Mouse (Mus musculus) kidney, postnatal 0 days (tissue): ENCODE measurements at regions not wholly inside any gene's neighbourhood (a gene's known extent, or its start where the extent isn't known, plus 50 kb on each side); places are given as distances from the start of the nearest gene placed in this dataset.

Source experiments
- ATAC-seq: fragments of 200-750 bp; cut with Nextera tagmentation; replicated peaks from 2 replicates; pipeline ENCODE4 v1.8.0; 2017; ENCODE audit warnings: low read depth, moderate number of reproducible peaks, moderate TSS enrichment, moderate library complexity; ENCODE audit not compliant: low FRiP score
- DNase-seq: peaks from one replicate; pipeline ENCODE4 v3.0.0-alpha.2; 2016; ENCODE audit warnings: low spot score
- H3K27ac ChIP-seq: fragments of 300-500 bp; sonication (generic); 2 replicates; pipeline ENCODE4 v1.5.1; 2014; ENCODE audit warnings: mild to moderate bottlenecking
- H3K27me3 ChIP-seq: fragments of 300-500 bp; sonication (generic); 2 replicates; pipeline ENCODE4 v1.6.1; 2014; ENCODE audit warnings: low read length, mixed read lengths; ENCODE audit not compliant: insufficient read depth
- H3K36me3 ChIP-seq: fragments of 300-500 bp; sonication (generic); 2 replicates; pipeline ENCODE4 v1.6.1; 2014; ENCODE audit warnings: low read length, mixed read lengths; ENCODE audit not compliant: insufficient read depth
- H3K4me1 ChIP-seq: fragments of 300-500 bp; sonication (generic); replicated peaks from 2 replicates; pipeline ENCODE4 v1.6.1; 2014; ENCODE audit warnings: antibody characterized with exemption, low read length, mixed read lengths; ENCODE audit not compliant: insufficient read depth
- H3K4me2 ChIP-seq: fragments of 300-500 bp; sonication (generic); 2 replicates; pipeline ENCODE4 v1.6.1; 2014; ENCODE audit warnings: mild to moderate bottlenecking, low read length, moderate library complexity, mixed read lengths
- H3K4me3 ChIP-seq: fragments of 300-500 bp; sonication (generic); replicated peaks from 2 replicates; pipeline ENCODE4 v1.5.1; 2014; ENCODE audit warnings: low read depth, low read length
- H3K9ac ChIP-seq: fragments of 300-500 bp; sonication (generic); 2 replicates; pipeline ENCODE4 v1.6.1; 2014; ENCODE audit warnings: low read depth, low read length
- H3K9me3 ChIP-seq: fragments of 300-500 bp; sonication (generic); replicated peaks from 2 replicates; pipeline ENCODE4 v1.6.1; 2016; ENCODE audit warnings: low read length, inconsistent platforms, mixed read lengths
- CTCF ChIP-seq: IDR thresholded peaks from 2 replicates; pipeline ENCODE4 v1.5.1; 2016; ENCODE audit warnings: antibody characterized with exemption, low read depth, mild to moderate bottlenecking, moderate library complexity
- WGBS: fragments of 180-500 bp; shearing (Covaris S2); extraction: QIAGEN DNeasy Blood & Tissue Kit; methylation state at CpG from one replicate; pipeline ENCODE4 v1.1.7; 2014; 5-methylcytosine and 5-hydroxymethylcytosine counted together

DNA sequence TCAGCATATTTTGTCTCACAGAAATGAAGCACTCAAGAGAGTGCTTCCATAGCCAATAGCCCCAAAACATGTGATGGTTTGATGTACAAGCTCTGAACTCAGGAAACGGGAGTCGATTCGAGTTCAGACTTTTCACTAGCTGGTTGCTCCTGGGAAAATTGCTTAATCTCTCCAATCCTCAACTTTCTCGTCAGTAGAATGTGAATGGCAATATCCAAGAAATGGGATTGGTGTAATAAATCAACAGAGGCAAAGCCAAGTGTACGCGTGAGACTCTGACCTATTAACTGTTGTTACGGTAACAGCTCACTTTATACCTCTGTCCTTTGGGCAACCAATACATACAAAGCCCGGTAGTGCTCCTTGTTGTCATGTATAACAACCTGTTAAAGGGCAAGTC is 94.6 kb downstream of the Cog6 start:
- DNase-seq (no peak), ATAC-seq (no peak)
- Histone ChIP-seq H3K27me3 (no peaks in the 10 kb centered on the region), H3K36me3 (no peaks in the 10 kb centered on the region), H3K27ac (no peak overlapping the region), H3K9me3 (0 out of 2 replicates have a peak, but pooled peaks cover 4% of the 10 kb centered on the region), H3K4me3 (no peak overlapping the region), H3K9ac (no peak overlapping the region), H3K4me2 (no peak overlapping the region), H3K4me1 (no peaks in the 10 kb centered on the region)
- WGBS, result 55% methylated on average over 8 of the region's 8 CpGs
- TF ChIP-seq CTCF, result no peak

DNA sequence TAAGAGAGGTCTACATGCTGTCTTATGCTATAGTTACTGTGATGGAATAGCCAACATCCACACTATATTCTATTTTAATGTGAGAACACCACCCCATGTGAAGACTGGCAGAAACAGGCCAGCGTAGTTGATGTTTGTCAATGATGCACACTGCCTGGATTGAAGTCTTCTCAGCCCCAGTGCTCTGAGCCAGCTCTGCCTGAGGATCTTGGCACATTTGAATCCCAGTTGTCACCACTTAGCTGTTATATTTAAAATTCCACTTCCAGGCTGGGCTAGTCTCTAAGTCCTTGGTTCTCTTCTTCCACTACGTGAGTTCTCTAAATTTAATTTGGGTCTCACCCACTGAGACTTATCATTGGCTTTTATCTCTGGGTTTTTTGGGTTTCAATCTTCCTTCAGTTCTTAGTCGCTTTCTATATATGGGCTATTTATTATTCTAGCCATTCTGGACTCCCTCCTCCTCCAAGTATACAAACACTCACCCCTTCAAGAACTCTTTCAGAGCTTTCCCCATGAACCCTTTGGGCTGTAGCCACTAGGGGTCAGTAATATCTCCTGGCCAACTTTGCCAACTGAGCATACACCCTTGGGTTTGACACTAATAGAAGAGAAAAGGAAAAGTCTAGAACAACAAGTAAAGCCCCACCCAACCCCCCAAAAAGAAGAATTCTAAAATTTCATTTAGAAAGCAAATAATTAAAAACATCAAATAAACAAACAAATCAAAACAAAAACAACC is 110.0 kb downstream of the Cog6 start:
- Histone ChIP-seq H3K4me1 (no peaks in the 10 kb centered on the region), H3K9me3 (no peaks in the 10 kb centered on the region), H3K4me3 (no peak overlapping the region), H3K36me3 (no peaks in the 10 kb centered on the region), H3K4me2 (no peak overlapping the region), H3K27ac (no peak overlapping the region), H3K27me3 (no peaks in the 10 kb centered on the region), H3K9ac (no peak overlapping the region)
- peak; percentile 56 for TF ChIP-seq CTCF
- ATAC-seq, result no peak
- DNase-seq, result no peak
- WGBS, result 89% methylated on average over 3 of the region's 3 CpGs

DNA sequence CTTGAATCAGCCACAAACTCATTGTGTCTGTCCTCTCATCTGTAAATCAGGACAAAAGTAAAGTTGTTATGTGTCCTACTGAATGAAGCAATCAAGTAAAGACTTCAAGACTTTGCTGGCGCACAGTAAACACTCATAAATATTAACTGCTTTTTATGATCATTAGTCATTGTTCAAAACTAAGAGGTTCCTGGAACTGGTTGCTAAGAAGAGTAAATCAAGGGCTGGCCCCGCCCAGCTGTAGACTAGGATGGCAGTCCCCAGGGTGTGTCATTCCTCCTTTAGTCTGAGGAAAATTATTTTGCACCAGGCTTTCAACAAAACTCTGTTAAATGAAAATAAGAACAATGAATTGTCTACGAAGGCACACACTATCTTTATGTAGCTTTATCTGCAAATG is 113.0 kb downstream of the Cog6 start:
- 82% methylated on average over 3 of the region's 3 CpGs for WGBS
- Histone ChIP-seq H3K4me2 (no peak overlapping the region), H3K27me3 (no peaks in the 10 kb centered on the region), H3K9ac (no peak overlapping the region), H3K4me1 (no peaks in the 10 kb centered on the region), H3K36me3 (no peaks in the 10 kb centered on the region), H3K4me3 (no peak overlapping the region), H3K27ac (no peak overlapping the region), H3K9me3 (no peaks in the 10 kb centered on the region)
- ATAC-seq (no peak), DNase-seq (peak; percentile 58)
- TF ChIP-seq CTCF, result no peak

DNA sequence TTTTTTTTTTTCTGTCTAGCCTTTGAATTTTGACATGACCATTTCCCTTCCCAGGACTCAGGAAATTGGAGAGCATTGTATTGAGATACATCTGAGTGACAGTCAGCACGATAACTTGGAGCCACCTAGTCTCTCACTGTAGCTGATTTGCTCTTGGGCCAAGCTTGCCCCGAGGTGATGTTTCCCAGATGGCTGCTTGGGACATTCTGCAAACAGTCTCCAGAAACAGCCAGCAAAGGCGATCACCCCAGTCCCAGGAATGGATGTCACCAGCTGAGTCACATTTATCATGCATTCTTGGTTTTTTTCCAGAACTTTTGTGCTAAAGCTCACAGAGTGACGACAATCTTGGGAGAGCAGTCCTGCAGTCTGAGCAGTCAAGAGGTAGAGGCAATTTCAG is 119.4 kb downstream of the Cog6 start:
- WGBS, result 45% methylated on average over 4 of the region's 4 CpGs
- TF ChIP-seq CTCF, result no peak
- Histone ChIP-seq H3K36me3 (no peaks in the 10 kb centered on the region), H3K4me2 (no peak overlapping the region), H3K4me3 (no peak overlapping the region), H3K27me3 (no peaks in the 10 kb centered on the region), H3K9me3 (no peaks in the 10 kb centered on the region), H3K4me1 (no peaks in the 10 kb centered on the region), H3K9ac (no peak overlapping the region), H3K27ac (no peak overlapping the region)
- DNase-seq, result peak; percentile 87
- ATAC-seq, result no peak

DNA sequence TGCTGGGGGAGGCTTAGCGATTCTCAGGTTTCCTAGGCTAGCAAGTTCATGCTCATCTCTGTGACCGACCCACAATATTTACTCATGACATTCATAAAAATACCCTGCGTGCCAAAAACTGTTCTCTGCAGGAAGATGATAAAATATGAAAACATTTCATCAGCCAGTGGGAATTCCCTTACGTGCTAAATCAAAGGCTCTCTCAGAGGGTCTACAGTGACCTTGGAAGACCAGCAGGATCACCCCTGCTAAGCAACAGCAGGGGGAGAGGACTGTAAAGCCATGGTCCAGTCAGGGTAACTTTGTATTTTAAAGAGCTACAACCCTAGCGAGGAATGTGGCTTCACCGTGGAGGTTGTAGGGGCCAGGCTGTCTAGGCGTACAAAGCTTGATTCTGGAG is 120.6 kb downstream of the Cog6 start:
- no peak overlapping the region for H3K4me3 ChIP-seq
- peak overlapping the region; percentile 44; the same call in 1 of the 2 replicates for H3K27ac ChIP-seq
- H3K9me3 ChIP-seq, result no peaks in the 10 kb centered on the region
- H3K4me1 ChIP-seq, result no peaks in the 10 kb centered on the region
- 59% methylated on average over 7 of the region's 7 CpGs for WGBS
- ATAC-seq, result no peak
- no peaks in the 10 kb centered on the region for H3K36me3 ChIP-seq
- DNase-seq, result peak; percentile 59
- H3K27me3 ChIP-seq, result no peaks in the 10 kb centered on the region
- TF ChIP-seq CTCF, result no peak
- H3K4me2 ChIP-seq, result no peak overlapping the region
- no peak overlapping the region for H3K9ac ChIP-seq

DNA sequence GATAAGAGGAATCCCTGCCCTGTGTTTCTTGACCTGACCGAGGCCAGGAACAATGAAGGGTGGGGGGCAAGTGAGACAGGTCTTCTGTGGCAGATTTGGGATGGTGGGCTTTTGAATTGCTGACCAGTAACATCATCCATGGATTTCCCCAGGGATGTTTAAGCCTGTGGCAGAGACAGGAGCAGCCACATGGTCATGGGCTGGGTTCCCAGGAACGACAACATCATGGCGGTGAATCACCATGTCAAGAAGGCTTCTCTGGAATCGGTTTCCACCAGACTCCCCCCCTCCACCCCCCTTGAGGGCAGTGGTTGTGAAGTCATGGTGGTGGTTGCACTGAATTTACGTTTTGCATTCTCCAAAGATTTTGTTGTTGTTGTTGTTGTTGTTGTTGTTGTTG is 121.3 kb downstream of the Cog6 start:
- WGBS, result 82% methylated on average over 5 of the region's 5 CpGs
- H3K27ac ChIP-seq, result no peak overlapping the region
- no peaks in the 10 kb centered on the region for H3K9me3 ChIP-seq
- no peaks in the 10 kb centered on the region for H3K4me1 ChIP-seq
- TF ChIP-seq CTCF, result no peak
- ATAC-seq (no peak), DNase-seq (no peak)
- H3K4me2 ChIP-seq, result no peak overlapping the region
- H3K27me3 ChIP-seq, result no peaks in the 10 kb centered on the region
- no peaks in the 10 kb centered on the region for H3K36me3 ChIP-seq
- H3K9ac ChIP-seq, result no peak overlapping the region
- H3K4me3 ChIP-seq, result no peak overlapping the region

DNA sequence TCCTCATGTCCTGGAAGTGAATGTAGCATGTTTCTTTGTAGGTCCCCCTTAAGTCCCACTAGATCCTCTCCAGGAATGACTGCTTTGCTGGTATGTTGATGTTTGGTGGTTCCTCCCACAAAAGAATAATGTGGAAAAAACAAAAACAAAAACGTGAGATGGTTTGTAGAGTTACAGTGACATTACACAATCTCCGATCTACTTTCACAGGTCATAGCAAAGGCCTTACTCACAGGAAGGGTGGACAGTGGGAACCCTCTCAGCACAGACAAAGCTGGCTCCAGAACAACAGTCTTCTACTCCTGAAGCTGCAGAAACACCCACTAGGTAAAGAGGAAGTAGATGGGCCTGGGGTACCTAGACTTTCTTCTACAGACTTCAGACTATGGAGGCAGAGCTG is 122.2 kb downstream of the Cog6 start:
- H3K27me3 ChIP-seq, result no peaks in the 10 kb centered on the region
- no peaks in the 10 kb centered on the region for H3K36me3 ChIP-seq
- no peak overlapping the region for H3K4me3 ChIP-seq
- DNase-seq (no peak), ATAC-seq (no peak)
- TF ChIP-seq CTCF, result no peak
- H3K9me3 ChIP-seq, result no peaks in the 10 kb centered on the region
- H3K9ac ChIP-seq, result no peak overlapping the region
- H3K4me1 ChIP-seq, result no peaks in the 10 kb centered on the region
- H3K4me2 ChIP-seq, result no peak overlapping the region
- no peak overlapping the region for H3K27ac ChIP-seq
- 72% methylated on average over 2 of the region's 2 CpGs for WGBS
